Mouse (Mus musculus) liver, embryonic 14.5 days (tissue): ENCODE measurements around the gene Shisa5. TPM values are rescaled to one million over a fixed set of nuclear protein-coding genes. Genes with fewer than 3 reads are reported as not detected.

ENCODE experiments used
- ATAC-seq: fragments of 200-750 bp; cut with Nextera tagmentation; 2 replicates; pipeline ENCODE4 v1.8.0; 2017; ENCODE audit warnings: moderate number of reproducible peaks, mild to moderate bottlenecking, moderate library complexity; ENCODE audit not compliant: insufficient read depth
- DNase-seq, 3 experiments: peaks; one replicate each; pipeline ENCODE4 v3.0.0-alpha.2; 2012 to 2013; ENCODE audit warnings: low read depth in 3 of 3, low spot score in 3 of 3
- H3K27ac ChIP-seq: fragments of 300-500 bp; sonication (generic); 2 replicates; pipeline ENCODE4 v1.5.1; 2014; ENCODE audit warnings: moderate library complexity, mild to moderate bottlenecking, control low read depth, inconsistent platforms
- H3K27me3 ChIP-seq: fragments of 300-500 bp; sonication (generic); 2 replicates; pipeline ENCODE4 v1.6.1; 2014; ENCODE audit warnings: mild to moderate bottlenecking, low read length, moderate library complexity; ENCODE audit not compliant: control insufficient read depth, insufficient read depth
- H3K36me3 ChIP-seq: fragments of 300-500 bp; sonication (generic); replicated peaks from 2 replicates; pipeline ENCODE4 v1.6.1; 2014; ENCODE audit warnings: low read depth; ENCODE audit not compliant: control insufficient read depth, insufficient read depth
- H3K4me1 ChIP-seq, 2 experiments: fragments of 200-500 bp in 1 of 2; fragments of 300-500 bp in 1 of 2; sonication (generic) in 1 of 2; replicated peaks; 2 replicates each; pipeline ENCODE4 v1.6.1; 2012 to 2014; ENCODE audit warnings: antibody characterized with exemption in 1 of 2, inconsistent platforms in 1 of 2, low read length in 1 of 2; ENCODE audit not compliant: control insufficient read depth in 2 of 2, insufficient read depth in 2 of 2
- H3K4me2 ChIP-seq: fragments of 300-500 bp; sonication (generic); 2 replicates; pipeline ENCODE4 v1.6.1; 2014; ENCODE audit warnings: low read depth, mild to moderate bottlenecking, control low read depth, moderate library complexity
- H3K4me3 ChIP-seq, 2 experiments: fragments of 200-500 bp in 1 of 2; fragments of 300-500 bp in 1 of 2; sonication (generic) in 1 of 2; 2 replicates each; pipeline ENCODE4 v1.5.1; 2012 to 2014; ENCODE audit warnings: low read depth in 2 of 2, low read length in 2 of 2, mild to moderate bottlenecking in 2 of 2, control low read depth in 1 of 2, inconsistent platforms in 1 of 2, moderate library complexity in 1 of 2; ENCODE audit not compliant: insufficient read depth in 1 of 2
- H3K9ac ChIP-seq: fragments of 300-500 bp; sonication (generic); replicated peaks from 2 replicates; pipeline ENCODE4 v1.6.1; 2014; ENCODE audit warnings: mild to moderate bottlenecking, control low read depth, moderate library complexity
- H3K9me3 ChIP-seq: fragments of 300-500 bp; sonication (generic); 2 replicates; pipeline ENCODE4 v1.6.1; 2016; ENCODE audit warnings: low read length, mixed read lengths; ENCODE audit not compliant: control insufficient read depth
- CTCF ChIP-seq: IDR thresholded peaks from 2 replicates; pipeline ENCODE4 v1.5.1; 2016; ENCODE audit warnings: antibody characterized with exemption, low read depth, control low read depth
- EP300 ChIP-seq: IDR thresholded peaks from 2 replicates; pipeline ENCODE4 v1.6.1; 2016; ENCODE audit warnings: antibody characterized with exemption, low read depth
- WGBS: fragments of 180-500 bp; shearing (Covaris S2); extraction: QIAGEN DNeasy Blood & Tissue Kit; methylation state at CpG from one replicate; pipeline ENCODE4 v1.1.7; 2014; ENCODE audit not compliant: insufficient replicate concordance; 5-methylcytosine and 5-hydroxymethylcytosine counted together
- polyA plus RNA-seq, 2 experiments: library from polyadenylated mRNA; depleted of rRNA in 1 of 2; stranded (reverse) in 1 of 2; unstranded in 1 of 2; fragments of >200 nt; fragmentation: Nextera tagmentation in 1 of 2; extraction: Ambion mirVana in 1 of 2; gene quantifications; 2 replicates each; pipeline versions ENCODE4 v1.2.1 to v1.2.3; 2012 to 2014

Gene Shisa5
- polyA plus RNA-seq, 2 experiments, result 14.9 to 16.0 TPM

DNA sequence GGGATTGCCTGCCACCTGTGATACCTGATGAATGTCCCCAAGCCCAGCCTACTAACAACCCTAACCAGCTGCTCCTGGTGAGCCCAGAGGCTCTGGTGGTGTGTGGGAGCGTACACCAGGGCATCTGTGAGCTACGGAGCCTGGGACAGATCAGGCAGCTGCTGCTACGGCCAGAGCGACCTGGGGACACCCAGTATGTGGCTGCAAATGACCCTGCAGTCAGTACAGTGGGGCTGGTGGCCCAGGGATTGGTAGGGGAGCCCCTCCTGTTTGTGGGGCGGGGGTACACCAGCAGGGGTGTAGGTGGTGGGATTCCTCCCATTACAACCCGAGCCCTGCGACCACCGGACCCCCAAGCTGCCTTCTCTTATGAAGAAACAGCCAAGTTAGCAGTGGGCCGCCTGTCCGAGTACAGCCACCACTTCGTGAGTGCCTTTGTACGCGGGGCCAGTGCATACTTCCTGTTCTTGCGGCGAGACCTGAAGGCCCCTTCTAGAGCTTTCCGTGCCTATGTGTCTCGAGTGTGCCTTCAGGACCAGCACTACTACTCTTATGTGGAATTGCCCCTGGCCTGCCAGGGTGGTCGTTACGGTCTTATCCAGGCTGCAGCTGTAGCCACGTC, 62.1 kb downstream of the Shisa5 start:
- ATAC-seq (no peak), DNase-seq (no peak)
- Histone ChIP-seq H3K4me2 (no peak overlapping the region), H3K27me3 (peaks cover 16% of the 10 kb centered on the region), H3K9ac (no peak overlapping the region), H3K27ac (no peak overlapping the region), H3K4me1 (peaks cover 0 to 10% of the 10 kb centered on the region in 2 experiments; a peak in 1 of 4 replicates), H3K9me3 (no peaks in the 10 kb centered on the region), H3K36me3 (no peaks in the 10 kb centered on the region), H3K4me3 (no peak overlapping the region)
- 60% methylated on average over 20 of the region's 20 CpGs for WGBS
- TF ChIP-seq CTCF (no peak), EP300 (no peak)

GRCm38 (mm10) chr9:109101933-109102445, 63.6 kb downstream of the Shisa5 start:
- WGBS, result 59% methylated on average over 5 of the region's 5 CpGs
- no peak overlapping the region for H3K9ac ChIP-seq
- H3K4me1 ChIP-seq, result peaks cover 0 to 8% of the 10 kb centered on the region in 2 experiments; a peak in 1 of 4 replicates
- H3K4me3 ChIP-seq, result no peak overlapping the region
- TF ChIP-seq CTCF (no peak), EP300 (no peak)
- H3K4me2 ChIP-seq, result no peak overlapping the region
- DNase-seq (no peak), ATAC-seq (no peak)
- H3K36me3 ChIP-seq, result no peaks in the 10 kb centered on the region
- no peak overlapping the region for H3K27ac ChIP-seq
- no peaks in the 10 kb centered on the region; the same call in 1 of the 2 replicates for H3K27me3 ChIP-seq
- no peaks in the 10 kb centered on the region for H3K9me3 ChIP-seq

DNA sequence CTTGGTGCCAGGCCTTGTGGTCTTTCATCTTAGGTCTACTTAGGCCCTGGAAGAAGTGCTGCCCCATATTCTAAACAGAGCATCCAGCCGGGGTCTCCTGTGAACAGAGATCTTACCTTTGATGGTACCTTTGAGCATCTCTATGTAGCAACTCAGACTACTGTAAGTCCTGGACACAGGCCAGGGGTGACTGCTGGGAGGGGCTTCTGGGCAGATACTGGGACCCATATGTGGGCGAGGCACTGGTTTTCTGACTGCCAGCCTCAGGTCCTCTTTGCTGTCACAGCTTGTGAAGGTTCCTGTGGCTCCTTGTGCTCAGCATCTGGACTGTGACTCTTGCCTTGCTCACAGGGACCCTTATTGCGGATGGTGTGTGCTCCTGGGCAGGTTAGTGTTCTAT, 64.2 kb downstream of the Shisa5 start:
- Histone ChIP-seq H3K27me3 (no peaks in the 10 kb centered on the region), H3K4me3 (no peak overlapping the region), H3K4me1 (peaks cover 0 to 8% of the 10 kb centered on the region in 2 experiments; a peak in 1 of 4 replicates), H3K9ac (no peak overlapping the region), H3K27ac (no peak overlapping the region), H3K4me2 (no peak overlapping the region), H3K9me3 (no peaks in the 10 kb centered on the region), H3K36me3 (no peaks in the 10 kb centered on the region)
- TF ChIP-seq CTCF (no peak), EP300 (no peak)
- DNase-seq (no peak), ATAC-seq (no peak)
- 69% methylated on average over 3 of the region's 3 CpGs for WGBS

- H3K27ac ChIP-seq, result no peak overlapping the region
- no peak for TF ChIP-seq EP300
- TF ChIP-seq CTCF, result no peak
- H3K4me3 ChIP-seq, result no peak overlapping the region
- DNase-seq (no peak), ATAC-seq (no peak)
- peaks cover 0 to 5% of the 10 kb centered on the region in 2 experiments; a peak in 1 of 4 replicates for H3K4me1 ChIP-seq
- H3K27me3 ChIP-seq, result no peaks in the 10 kb centered on the region
- 58% methylated on average over 7 of the region's 7 CpGs for WGBS
- H3K9ac ChIP-seq, result no peak overlapping the region
- H3K36me3 ChIP-seq, result no peaks in the 10 kb centered on the region
- H3K9me3 ChIP-seq, result no peaks in the 10 kb centered on the region
- H3K4me2 ChIP-seq, result no peak overlapping the region
Observed at GRCm38 (mm10) chr9:109103250-109103649, 64.9 kb downstream of the Shisa5 start.

DNA sequence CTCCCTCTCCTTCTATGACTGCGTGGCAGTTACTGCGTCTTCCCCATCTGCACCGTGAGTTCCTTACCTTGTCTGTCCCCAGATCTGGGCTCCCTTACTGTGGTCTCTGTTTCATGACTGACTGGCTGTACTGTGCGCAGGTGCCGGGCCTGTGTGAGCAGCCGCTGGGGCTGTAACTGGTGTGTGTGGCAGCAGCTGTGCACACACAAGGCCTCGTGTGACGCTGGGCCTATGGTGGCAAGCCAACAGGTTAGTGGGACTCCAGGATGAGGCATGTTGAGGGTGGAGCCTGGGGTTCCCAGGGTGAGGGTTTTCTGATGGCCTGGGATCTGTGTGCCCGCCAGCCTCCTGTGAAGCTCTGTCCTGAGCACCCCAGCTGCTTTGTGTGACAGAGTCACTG, 65.7 kb downstream of the Shisa5 start:
- DNase-seq (no peak), ATAC-seq (no peak)
- H3K4me2 ChIP-seq, result no peak overlapping the region
- H3K36me3 ChIP-seq, result no peaks in the 10 kb centered on the region
- TF ChIP-seq CTCF (no peak), EP300 (no peak)
- no peaks in the 10 kb centered on the region for H3K4me1 ChIP-seq
- WGBS, result 73% methylated on average over 9 of the region's 9 CpGs
- H3K9ac ChIP-seq, result no peak overlapping the region
- H3K4me3 ChIP-seq, result no peak overlapping the region
- no peak overlapping the region for H3K27ac ChIP-seq
- no peaks in the 10 kb centered on the region for H3K9me3 ChIP-seq
- no peaks in the 10 kb centered on the region for H3K27me3 ChIP-seq
